Mouse (Mus musculus) limb, embryonic 12.5 days (tissue): ENCODE measurements around the gene Klhdc4. TPM values are rescaled to one million over a fixed set of nuclear protein-coding genes. Genes with fewer than 3 reads are reported as not detected.

Source experiments
- ATAC-seq: fragments of 200-750 bp; cut with Nextera tagmentation; 2 replicates; pipeline ENCODE4 v1.8.0; 2017; ENCODE audit warnings: low read depth, moderate TSS enrichment; ENCODE audit not compliant: insufficient number of reproducible peaks, insufficient read depth, low FRiP score, low TSS enrichment
- H3K27ac ChIP-seq: fragments of 300-500 bp; sonication (generic); 2 replicates; pipeline ENCODE4 v1.5.1; 2016; ENCODE audit warnings: mild to moderate bottlenecking, moderate library complexity
- H3K27me3 ChIP-seq: fragments of 300-500 bp; sonication (generic); 2 replicates; pipeline ENCODE4 v1.6.1; 2016; ENCODE audit warnings: mild to moderate bottlenecking, moderate library complexity
- H3K36me3 ChIP-seq: fragments of 300-500 bp; sonication (generic); 2 replicates; pipeline ENCODE4 v1.6.1; 2016; ENCODE audit warnings: mild to moderate bottlenecking, moderate library complexity
- H3K4me1 ChIP-seq: fragments of 300-500 bp; sonication (generic); replicated peaks from 2 replicates; pipeline ENCODE4 v1.6.1; 2016
- H3K4me2 ChIP-seq: fragments of 300-500 bp; sonication (generic); 2 replicates; pipeline ENCODE4 v1.6.1; 2016; ENCODE audit warnings: mild to moderate bottlenecking, moderate library complexity
- H3K4me3 ChIP-seq: fragments of 300-500 bp; sonication (generic); replicated peaks from 2 replicates; pipeline ENCODE4 v1.5.1; 2016; ENCODE audit warnings: mild to moderate bottlenecking
- H3K9ac ChIP-seq: fragments of 300-500 bp; sonication (generic); replicated peaks from 2 replicates; pipeline ENCODE4 v1.6.1; 2016; ENCODE audit warnings: mild to moderate bottlenecking, moderate library complexity
- H3K9me3 ChIP-seq: fragments of 300-500 bp; sonication (generic); 2 replicates; pipeline ENCODE4 v1.6.1; 2016; ENCODE audit warnings: mild to moderate bottlenecking, moderate library complexity
- WGBS: fragments of 180-500 bp; shearing (Covaris S2); methylation state at CpG from one replicate; pipeline ENCODE4 v1.1.7; 2016; 5-methylcytosine and 5-hydroxymethylcytosine counted together
- polyA plus RNA-seq: library from polyadenylated mRNA; unstranded; fragments of >200 nt; fragmentation: Nextera tagmentation; extraction: Ambion mirVana; gene quantifications from 2 replicates; pipeline ENCODE4 v1.2.1, GENCODE M21; 2016

The Klhdc4 gene
- polyA plus RNA-seq, 1 experiment from 2014 or later, result 49.9 TPM

GRCm38 (mm10) chr8:121849303-121849702, 19.9 kb upstream of the Klhdc4 start:
- H3K9me3 ChIP-seq, result no peaks in the 10 kb centered on the region
- H3K36me3 ChIP-seq, result no peaks in the 10 kb centered on the region
- no peak overlapping the region for H3K27ac ChIP-seq
- ATAC-seq, result no peak
- WGBS, result 70% methylated on average over 9 of the region's 9 CpGs
- peaks cover 8% of the 10 kb centered on the region for H3K27me3 ChIP-seq
- no peak overlapping the region for H3K4me3 ChIP-seq
- H3K4me2 ChIP-seq, result no peak overlapping the region
- no peak overlapping the region for H3K9ac ChIP-seq
- H3K4me1 ChIP-seq, result peaks cover 12% of the 10 kb centered on the region; the same call in 1 of the 2 replicates

GRCm38 (mm10) chr8:121848495-121848894, 19.1 kb upstream of the Klhdc4 start:
- Histone ChIP-seq H3K4me1 (peaks cover 12% of the 10 kb centered on the region; the same call in 1 of the 2 replicates), H3K27ac (no peak overlapping the region), H3K4me2 (no peak overlapping the region), H3K9me3 (no peaks in the 10 kb centered on the region), H3K9ac (0 out of 2 replicates have a peak overlapping the region, but pooled peaks have one; percentile 23), H3K4me3 (no peak overlapping the region), H3K27me3 (peaks cover 8% of the 10 kb centered on the region), H3K36me3 (no peaks in the 10 kb centered on the region)
- no peak for ATAC-seq
- WGBS, result 67% methylated on average over 10 of the region's 10 CpGs

GRCm38 (mm10) chr8:121847987-121848386, 18.6 kb upstream of the Klhdc4 start:
- no peak for ATAC-seq
- no peak overlapping the region for H3K27ac ChIP-seq
- H3K36me3 ChIP-seq, result no peaks in the 10 kb centered on the region
- H3K9me3 ChIP-seq, result no peaks in the 10 kb centered on the region
- WGBS, result 73% methylated on average over 6 of the region's 6 CpGs
- H3K27me3 ChIP-seq, result peaks cover 8% of the 10 kb centered on the region
- no peak overlapping the region for H3K4me2 ChIP-seq
- 0 out of 2 replicates have a peak overlapping the region, but pooled peaks have one; percentile 23 for H3K9ac ChIP-seq
- peaks cover 12% of the 10 kb centered on the region; the same call in 1 of the 2 replicates for H3K4me1 ChIP-seq
- no peak overlapping the region for H3K4me3 ChIP-seq

GRCm38 (mm10) chr8:121847261-121847822, 18.0 kb upstream of the Klhdc4 start:
- peaks cover 12% of the 10 kb centered on the region; the same call in 1 of the 2 replicates for H3K4me1 ChIP-seq
- ATAC-seq, result no peak
- peaks cover 8% of the 10 kb centered on the region for H3K27me3 ChIP-seq
- H3K36me3 ChIP-seq, result no peaks in the 10 kb centered on the region
- no peaks in the 10 kb centered on the region for H3K9me3 ChIP-seq
- no peak overlapping the region for H3K4me2 ChIP-seq
- WGBS, result 78% methylated on average over 10 of the region's 10 CpGs
- H3K9ac ChIP-seq, result no peak overlapping the region
- H3K27ac ChIP-seq, result no peak overlapping the region
- H3K4me3 ChIP-seq, result no peak overlapping the region

- H3K9me3 ChIP-seq, result no peaks in the 10 kb centered on the region
- no peak overlapping the region for H3K27ac ChIP-seq
- no peak overlapping the region for H3K4me3 ChIP-seq
- no peak overlapping the region for H3K9ac ChIP-seq
- no peak for ATAC-seq
- no peak overlapping the region for H3K4me2 ChIP-seq
- H3K36me3 ChIP-seq, result no peaks in the 10 kb centered on the region
- H3K4me1 ChIP-seq, result peaks cover 12% of the 10 kb centered on the region; the same call in 1 of the 2 replicates
- peaks cover 4% of the 10 kb centered on the region for H3K27me3 ChIP-seq
Measured at GRCm38 (mm10) chr8:121846815-121847214, 17.4 kb upstream of the Klhdc4 start.

- Histone ChIP-seq H3K9ac (no peak overlapping the region), H3K4me3 (no peak overlapping the region), H3K27me3 (no peaks in the 10 kb centered on the region; the same call in 1 of the 2 replicates), H3K4me1 (no peaks in the 10 kb centered on the region), H3K27ac (no peak overlapping the region), H3K4me2 (no peak overlapping the region), H3K9me3 (no peaks in the 10 kb centered on the region), H3K36me3 (no peaks in the 10 kb centered on the region)
- ATAC-seq, result no peak
- WGBS, result 62% methylated on average over 5 of the region's 7 CpGs
Measured at GRCm38 (mm10) chr8:121844765-121845164, 15.4 kb upstream of the Klhdc4 start.

DNA sequence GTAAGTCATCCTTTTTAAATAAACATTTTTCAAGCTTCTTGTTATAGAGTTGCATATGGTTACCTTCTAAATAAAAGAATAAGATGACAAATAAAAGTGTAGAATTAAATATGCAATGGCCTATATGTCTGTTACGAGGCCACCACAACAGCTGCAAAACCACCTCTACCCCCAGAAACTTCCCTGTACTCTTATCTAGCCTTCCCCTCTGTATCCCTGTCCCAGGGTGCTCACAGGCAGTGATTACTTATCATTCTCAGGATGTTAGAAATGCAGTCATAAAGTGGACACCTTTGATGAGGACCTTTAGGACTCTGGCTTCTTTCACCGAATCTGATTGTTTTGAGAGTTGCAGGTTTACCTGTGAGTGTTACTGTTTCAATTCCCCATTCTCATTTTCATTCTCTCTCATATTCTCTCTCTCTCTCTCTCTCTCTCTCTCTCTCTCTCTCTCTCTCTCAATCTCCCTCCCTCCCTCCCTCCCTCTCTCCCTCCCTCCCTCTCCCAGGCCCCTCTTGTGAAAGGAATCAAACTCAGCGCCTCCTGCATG, 13.9 kb upstream of the Klhdc4 start:
- H3K36me3 ChIP-seq, result no peaks in the 10 kb centered on the region
- no peak overlapping the region for H3K4me3 ChIP-seq
- no peaks in the 10 kb centered on the region for H3K27me3 ChIP-seq
- ATAC-seq, result no peak
- no peak overlapping the region for H3K9ac ChIP-seq
- no peak overlapping the region for H3K27ac ChIP-seq
- H3K9me3 ChIP-seq, result no peaks in the 10 kb centered on the region
- no peak overlapping the region for H3K4me2 ChIP-seq
- 78% methylated on average over 3 of the region's 3 CpGs for WGBS
- no peaks in the 10 kb centered on the region for H3K4me1 ChIP-seq

DNA sequence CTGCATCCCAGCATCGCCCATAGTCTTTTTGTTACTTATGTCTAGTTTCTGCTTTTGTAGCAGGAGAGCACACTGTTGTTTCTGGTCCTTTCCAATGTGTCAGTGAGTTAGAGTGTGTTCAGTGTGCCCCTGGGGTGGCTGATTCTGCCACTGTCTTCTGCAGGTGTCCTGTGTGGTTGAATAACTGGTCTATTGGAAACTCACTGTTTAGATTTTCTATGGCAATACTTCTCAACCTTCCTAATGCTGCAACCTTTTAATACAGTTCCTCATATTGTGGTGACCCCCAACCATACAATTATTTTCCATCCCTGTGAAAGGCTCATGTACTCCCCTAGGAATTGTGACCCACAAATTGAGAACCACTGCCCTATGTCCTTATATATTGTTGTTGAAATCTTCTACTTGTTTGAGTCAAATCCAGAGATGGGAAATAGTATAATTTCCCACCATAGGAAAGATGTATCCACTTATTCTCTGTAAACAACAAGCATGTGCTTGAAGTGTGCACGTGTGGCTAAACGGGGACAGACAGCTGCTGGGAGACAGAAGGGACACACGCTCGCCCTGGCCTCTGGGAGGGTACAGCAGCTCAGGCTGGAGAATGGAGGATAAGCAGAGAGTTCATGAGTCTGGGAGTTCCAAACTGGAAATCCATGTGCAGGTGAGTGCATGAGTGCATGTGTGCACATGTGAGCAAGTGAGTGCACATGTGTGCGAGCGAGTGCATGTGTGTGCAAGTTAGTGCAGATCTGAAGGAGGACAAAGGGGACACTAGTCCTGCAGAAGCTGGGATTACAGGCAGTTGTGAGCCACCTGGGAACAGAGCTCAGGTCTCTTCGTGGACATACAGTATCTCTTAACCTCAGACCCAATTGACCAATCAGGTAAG, 12.9 kb upstream of the Klhdc4 start:
- ATAC-seq, result no peak
- Histone ChIP-seq H3K4me2 (no peak overlapping the region), H3K27ac (no peak overlapping the region), H3K4me1 (no peaks in the 10 kb centered on the region), H3K9ac (no peak overlapping the region), H3K36me3 (no peaks in the 10 kb centered on the region), H3K27me3 (no peaks in the 10 kb centered on the region), H3K9me3 (no peaks in the 10 kb centered on the region), H3K4me3 (no peak overlapping the region)
- WGBS, result 88% methylated on average over 8 of the region's 8 CpGs

- no peaks in the 10 kb centered on the region for H3K9me3 ChIP-seq
- no peaks in the 10 kb centered on the region for H3K4me1 ChIP-seq
- no peak overlapping the region for H3K4me2 ChIP-seq
- no peaks in the 10 kb centered on the region for H3K36me3 ChIP-seq
- no peak overlapping the region for H3K4me3 ChIP-seq
- no peaks in the 10 kb centered on the region for H3K27me3 ChIP-seq
- WGBS, result 52% methylated on average over 8 of the region's 8 CpGs
- ATAC-seq, result no peak
- no peak overlapping the region for H3K27ac ChIP-seq
- no peak overlapping the region for H3K9ac ChIP-seq
Measured at GRCm38 (mm10) chr8:121841242-121841641, 11.9 kb upstream of the Klhdc4 start.

GRCm38 (mm10) chr8:121832503-121832902, 3.1 kb upstream of the Klhdc4 start:
- WGBS, result 18% methylated on average over 6 of the region's 6 CpGs
- H3K4me2 ChIP-seq, result no peak overlapping the region
- H3K4me3 ChIP-seq, result no peak overlapping the region
- H3K4me1 ChIP-seq, result peaks cover 12% of the 10 kb centered on the region
- no peaks in the 10 kb centered on the region for H3K36me3 ChIP-seq
- peaks cover 5% of the 10 kb centered on the region for H3K27me3 ChIP-seq
- ATAC-seq, result no peak
- H3K9ac ChIP-seq, result no peak overlapping the region
- H3K27ac ChIP-seq, result no peak overlapping the region
- no peaks in the 10 kb centered on the region for H3K9me3 ChIP-seq

DNA sequence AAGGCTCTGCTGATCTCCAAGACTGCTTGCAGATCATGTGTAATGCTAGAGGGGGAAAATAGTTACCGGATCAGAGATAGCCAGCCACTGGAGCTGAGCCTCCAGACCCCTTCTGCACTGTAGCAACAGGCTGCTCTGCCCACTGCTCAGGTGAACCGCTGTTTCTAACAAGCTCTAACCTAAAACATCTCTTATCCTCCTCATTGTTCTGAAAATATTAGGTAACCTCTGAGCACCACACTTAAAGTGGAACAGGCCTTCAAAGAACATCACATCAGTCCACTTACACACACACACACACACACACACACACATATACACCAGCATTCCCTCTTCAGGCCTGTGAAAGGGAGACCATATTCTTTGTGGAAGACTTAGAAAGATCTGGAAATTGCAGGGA, 2.7 kb upstream of the Klhdc4 start:
- ATAC-seq, result no peak
- 77% methylated on average over 2 of the region's 2 CpGs for WGBS

More for the DNA sequence above, 2.7 kb upstream of the Klhdc4 start:
- Histone ChIP-seq H3K4me2 (no peak overlapping the region), H3K4me1 (peaks cover 12% of the 10 kb centered on the region), H3K36me3 (no peaks in the 10 kb centered on the region), H3K9me3 (no peaks in the 10 kb centered on the region), H3K27me3 (peaks cover 5% of the 10 kb centered on the region), H3K27ac (no peak overlapping the region), H3K9ac (no peak overlapping the region), H3K4me3 (no peak overlapping the region)
